Mouse (Mus musculus) liver, embryonic 14.5 days (tissue): ENCODE measurements at regions not wholly inside any gene's neighbourhood (a gene's known extent, or its start where the extent isn't known, plus 50 kb on each side); places are given as distances from the start of the nearest gene placed in this dataset.

Experiments
- ATAC-seq: fragments of 200-750 bp; cut with Nextera tagmentation; 2 replicates; pipeline ENCODE4 v1.8.0; 2017; ENCODE audit warnings: moderate number of reproducible peaks, mild to moderate bottlenecking, moderate library complexity; ENCODE audit not compliant: insufficient read depth
- DNase-seq, 3 experiments: peaks; one replicate each; pipeline ENCODE4 v3.0.0-alpha.2; 2012 to 2013; ENCODE audit warnings: low read depth in 3 of 3, low spot score in 3 of 3
- H3K27ac ChIP-seq: fragments of 300-500 bp; sonication (generic); 2 replicates; pipeline ENCODE4 v1.5.1; 2014; ENCODE audit warnings: moderate library complexity, mild to moderate bottlenecking, control low read depth, inconsistent platforms
- H3K27me3 ChIP-seq: fragments of 300-500 bp; sonication (generic); 2 replicates; pipeline ENCODE4 v1.6.1; 2014; ENCODE audit warnings: mild to moderate bottlenecking, low read length, moderate library complexity; ENCODE audit not compliant: control insufficient read depth, insufficient read depth
- H3K36me3 ChIP-seq: fragments of 300-500 bp; sonication (generic); replicated peaks from 2 replicates; pipeline ENCODE4 v1.6.1; 2014; ENCODE audit warnings: low read depth; ENCODE audit not compliant: control insufficient read depth, insufficient read depth
- H3K4me1 ChIP-seq, 2 experiments: fragments of 200-500 bp in 1 of 2; fragments of 300-500 bp in 1 of 2; sonication (generic) in 1 of 2; replicated peaks; 2 replicates each; pipeline ENCODE4 v1.6.1; 2012 to 2014; ENCODE audit warnings: antibody characterized with exemption in 1 of 2, inconsistent platforms in 1 of 2, low read length in 1 of 2; ENCODE audit not compliant: control insufficient read depth in 2 of 2, insufficient read depth in 2 of 2
- H3K4me2 ChIP-seq: fragments of 300-500 bp; sonication (generic); 2 replicates; pipeline ENCODE4 v1.6.1; 2014; ENCODE audit warnings: low read depth, mild to moderate bottlenecking, control low read depth, moderate library complexity
- H3K4me3 ChIP-seq, 2 experiments: fragments of 200-500 bp in 1 of 2; fragments of 300-500 bp in 1 of 2; sonication (generic) in 1 of 2; 2 replicates each; pipeline ENCODE4 v1.5.1; 2012 to 2014; ENCODE audit warnings: low read depth in 2 of 2, low read length in 2 of 2, mild to moderate bottlenecking in 2 of 2, control low read depth in 1 of 2, inconsistent platforms in 1 of 2, moderate library complexity in 1 of 2; ENCODE audit not compliant: insufficient read depth in 1 of 2
- H3K9ac ChIP-seq: fragments of 300-500 bp; sonication (generic); replicated peaks from 2 replicates; pipeline ENCODE4 v1.6.1; 2014; ENCODE audit warnings: mild to moderate bottlenecking, control low read depth, moderate library complexity
- H3K9me3 ChIP-seq: fragments of 300-500 bp; sonication (generic); 2 replicates; pipeline ENCODE4 v1.6.1; 2016; ENCODE audit warnings: low read length, mixed read lengths; ENCODE audit not compliant: control insufficient read depth
- CTCF ChIP-seq: IDR thresholded peaks from 2 replicates; pipeline ENCODE4 v1.5.1; 2016; ENCODE audit warnings: antibody characterized with exemption, low read depth, control low read depth
- EP300 ChIP-seq: IDR thresholded peaks from 2 replicates; pipeline ENCODE4 v1.6.1; 2016; ENCODE audit warnings: antibody characterized with exemption, low read depth
- WGBS: fragments of 180-500 bp; shearing (Covaris S2); extraction: QIAGEN DNeasy Blood & Tissue Kit; methylation state at CpG from one replicate; pipeline ENCODE4 v1.1.7; 2014; ENCODE audit not compliant: insufficient replicate concordance; 5-methylcytosine and 5-hydroxymethylcytosine counted together

DNA sequence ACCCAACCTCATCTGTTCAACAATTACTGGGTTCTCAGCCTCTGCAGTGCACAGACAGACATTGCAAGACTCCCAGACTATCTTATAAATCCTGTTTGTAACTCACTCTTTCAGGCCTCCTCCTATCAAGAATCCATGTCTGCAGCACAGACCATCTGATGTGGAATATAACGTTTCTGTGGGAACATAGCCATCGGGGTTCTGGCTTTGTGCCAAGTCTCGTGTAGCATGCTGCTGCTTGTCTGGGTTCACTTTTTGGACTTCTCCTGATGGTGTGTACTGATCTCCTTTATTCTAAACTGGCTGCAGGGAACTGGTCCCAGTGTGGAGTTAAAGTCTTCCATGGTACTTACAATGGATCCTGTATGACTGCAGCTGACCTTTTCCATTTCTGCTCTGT, 418.0 kb upstream of the Cdh4 start:
- WGBS: 58% methylated on average over 3 of the region's 3 CpGs
- no peak overlapping the region for H3K4me3 ChIP-seq
- ATAC-seq: no peak
- H3K27ac ChIP-seq: no peak overlapping the region
- TF ChIP-seq EP300 (no peak), CTCF (no peak)
- H3K36me3 ChIP-seq: no peaks in the 10 kb centered on the region
- no peaks in the 10 kb centered on the region for H3K27me3 ChIP-seq
- no peak overlapping the region for H3K4me2 ChIP-seq
- no peaks in the 10 kb centered on the region for H3K9me3 ChIP-seq
- H3K9ac ChIP-seq: no peak overlapping the region
- no peaks in the 10 kb centered on the region for H3K4me1 ChIP-seq
- DNase-seq: no peak

DNA sequence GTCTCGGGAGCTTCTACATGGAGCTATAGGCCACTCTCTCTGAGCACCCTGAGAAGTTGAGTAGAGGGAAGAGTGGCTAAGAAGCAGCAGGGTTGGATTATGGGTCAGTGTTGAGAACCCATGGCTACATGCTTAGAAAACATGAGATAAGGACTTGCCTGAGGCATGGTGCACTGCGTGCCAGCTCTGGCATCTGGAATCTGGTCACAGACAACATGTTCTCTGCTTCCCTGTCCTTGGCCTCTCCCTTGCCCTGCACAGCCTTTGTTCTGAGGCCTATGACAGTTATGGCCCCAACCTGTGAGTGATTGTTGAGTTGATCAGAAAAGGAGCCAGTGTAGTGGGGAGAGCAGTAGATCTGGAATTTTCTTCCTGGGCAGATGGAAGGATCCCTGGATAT, 409.1 kb upstream of the Cdh4 start:
- ATAC-seq: no peak
- WGBS: 64% methylated on average over 2 of the region's 2 CpGs

DNA sequence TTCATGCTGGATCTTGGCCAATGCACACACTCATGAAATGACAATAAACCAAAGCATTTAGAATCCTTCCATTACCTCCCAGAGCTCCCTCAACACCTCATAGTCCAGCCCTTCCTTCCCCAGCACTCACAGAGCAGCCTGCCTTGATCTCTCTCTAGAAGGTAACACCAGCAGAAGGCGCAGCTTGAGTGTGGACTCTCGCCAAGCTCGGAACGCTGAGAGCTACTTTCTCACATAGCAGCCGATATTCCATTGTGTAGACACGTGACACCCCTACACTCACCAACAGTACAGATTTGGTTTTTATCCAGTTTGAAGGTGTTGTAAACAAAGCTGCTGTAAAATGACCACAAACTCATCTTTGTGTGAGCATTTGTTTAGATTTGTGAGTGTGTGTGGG, 406.8 kb upstream of the Cdh4 start:
- Histone ChIP-seq H3K4me3 (no peak overlapping the region), H3K9ac (no peak overlapping the region), H3K9me3 (no peaks in the 10 kb centered on the region), H3K4me2 (no peak overlapping the region), H3K27me3 (no peaks in the 10 kb centered on the region), H3K4me1 (no peaks in the 10 kb centered on the region), H3K27ac (no peak overlapping the region), H3K36me3 (no peaks in the 10 kb centered on the region)
- 66% methylated on average over 6 of the region's 6 CpGs for WGBS
- ATAC-seq (no peak), DNase-seq (no peak)
- TF ChIP-seq CTCF (no peak), EP300 (no peak)

More for the DNA sequence above, 409.1 kb upstream of the Cdh4 start:
- no peak for TF ChIP-seq EP300
- no peak for TF ChIP-seq CTCF
- no peak for DNase-seq
- Histone ChIP-seq H3K4me3 (no peak overlapping the region), H3K4me2 (no peak overlapping the region), H3K36me3 (no peaks in the 10 kb centered on the region), H3K9ac (no peak overlapping the region), H3K27me3 (no peaks in the 10 kb centered on the region), H3K4me1 (no peaks in the 10 kb centered on the region), H3K27ac (no peak overlapping the region), H3K9me3 (no peaks in the 10 kb centered on the region)

DNA sequence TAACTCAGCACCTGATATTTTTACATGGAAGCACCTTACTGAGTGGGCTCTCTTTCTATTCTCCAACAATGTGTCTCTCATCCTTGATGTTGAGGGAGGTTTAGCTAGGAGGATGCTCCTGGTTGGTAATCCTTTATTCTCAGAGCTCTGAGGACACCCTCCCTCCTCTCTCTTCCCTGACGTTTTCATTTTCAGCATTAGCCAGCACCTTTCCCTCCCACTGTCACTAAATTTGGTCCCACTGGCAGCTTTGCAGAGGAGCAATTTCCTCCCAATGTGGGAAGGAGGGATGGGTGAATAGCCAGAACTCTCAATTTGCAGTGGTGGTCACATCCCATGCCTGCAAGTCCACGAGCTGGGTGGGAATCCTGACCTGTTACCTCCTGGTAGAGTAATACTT, 402.5 kb upstream of the Cdh4 start:
- Histone ChIP-seq H3K9ac (no peak overlapping the region), H3K4me3 (no peak overlapping the region), H3K4me1 (no peaks in the 10 kb centered on the region), H3K27ac (no peak overlapping the region), H3K4me2 (no peak overlapping the region), H3K36me3 (no peaks in the 10 kb centered on the region), H3K9me3 (no peaks in the 10 kb centered on the region), H3K27me3 (no peaks in the 10 kb centered on the region)
- no peak for ATAC-seq
- no peak for DNase-seq
- TF ChIP-seq EP300: no peak
- TF ChIP-seq CTCF: no peak
- WGBS: 39% methylated on average over 2 of the region's 2 CpGs

DNA sequence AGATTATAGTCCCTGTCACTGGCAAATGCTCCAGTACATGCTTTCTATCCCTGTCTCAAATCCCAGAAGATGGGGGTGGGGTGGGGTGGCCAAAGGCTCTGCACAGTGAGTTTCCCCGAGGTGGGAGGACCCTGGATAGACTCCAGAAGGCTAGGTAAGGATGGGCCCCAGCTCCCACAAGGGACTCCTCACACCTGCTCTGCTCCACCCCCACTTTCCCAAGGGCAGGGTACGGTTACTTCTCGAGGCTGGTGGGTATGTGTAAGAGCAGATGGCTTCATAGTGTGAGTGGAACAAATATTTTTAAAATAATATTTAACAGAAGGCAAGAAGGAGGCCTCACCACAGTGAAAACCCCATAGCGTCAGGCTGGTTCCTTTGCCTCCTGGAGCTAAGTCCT, 398.6 kb upstream of the Cdh4 start:
- Histone ChIP-seq H3K4me1 (no peaks in the 10 kb centered on the region), H3K9me3 (no peaks in the 10 kb centered on the region), H3K4me2 (no peak overlapping the region), H3K27me3 (no peaks in the 10 kb centered on the region), H3K4me3 (no peak overlapping the region), H3K36me3 (no peaks in the 10 kb centered on the region), H3K27ac (no peak overlapping the region), H3K9ac (no peak overlapping the region)
- DNase-seq (no peak), ATAC-seq (no peak)
- WGBS: 51% methylated on average over 4 of the region's 4 CpGs
- no peak for TF ChIP-seq CTCF
- no peak for TF ChIP-seq EP300

DNA sequence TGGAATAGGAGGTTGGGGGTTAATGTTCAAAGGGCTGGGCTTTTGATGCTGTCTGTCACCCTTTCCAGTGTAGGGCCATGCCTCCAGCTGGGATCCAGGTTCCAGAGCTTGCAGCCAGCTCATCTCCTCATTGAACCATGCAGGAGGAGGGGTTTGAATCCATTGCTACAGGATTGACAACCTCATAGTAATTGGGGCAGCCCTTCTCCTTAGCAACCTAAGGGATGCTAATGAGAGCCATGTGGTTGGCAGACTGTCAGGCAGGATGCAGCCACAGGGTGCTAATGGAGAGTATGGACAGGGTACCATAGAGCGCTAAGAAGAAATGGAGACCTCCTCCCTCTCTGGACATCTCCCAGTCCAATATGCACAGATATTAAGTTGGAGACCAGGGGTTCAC, 396.9 kb upstream of the Cdh4 start:
- no peaks in the 10 kb centered on the region for H3K9me3 ChIP-seq
- H3K4me1 ChIP-seq: no peaks in the 10 kb centered on the region
- no peaks in the 10 kb centered on the region for H3K27me3 ChIP-seq
- WGBS: 61% methylated on average over 1 of the region's 1 CpGs
- no peak for TF ChIP-seq CTCF
- TF ChIP-seq EP300: no peak
- H3K36me3 ChIP-seq: no peaks in the 10 kb centered on the region
- no peak overlapping the region for H3K4me3 ChIP-seq
- H3K4me2 ChIP-seq: no peak overlapping the region
- H3K9ac ChIP-seq: no peak overlapping the region
- ATAC-seq: no peak
- no peak for DNase-seq
- no peak overlapping the region for H3K27ac ChIP-seq
